Mouse (Mus musculus): ENCODE results near the gene Disc1.

Disc1 gene

GRCm38 (mm10) chr8:125309985-125310384 lies 256.0 kb downstream of the Disc1 start:
- DNase-seq (ENCODE audit: low read depth) = no peak
